Mouse (Mus musculus): ENCODE measurements around the gene Bckdk. TPM values are rescaled to one million over a fixed set of nuclear protein-coding genes. Genes with fewer than 3 reads are reported as not detected.
A peak's percentile ranks its signal among the peaks of the same experiment; 100 is the strongest.
"Not testable (repeated sequence)": the region's sequence is repeated elsewhere in the genome, so short reads cannot be mapped to it uniquely, and the experiment has no call there.

The Bckdk gene
- polyA plus RNA-seq, 1 experiment, result 71.8 TPM

DNA sequence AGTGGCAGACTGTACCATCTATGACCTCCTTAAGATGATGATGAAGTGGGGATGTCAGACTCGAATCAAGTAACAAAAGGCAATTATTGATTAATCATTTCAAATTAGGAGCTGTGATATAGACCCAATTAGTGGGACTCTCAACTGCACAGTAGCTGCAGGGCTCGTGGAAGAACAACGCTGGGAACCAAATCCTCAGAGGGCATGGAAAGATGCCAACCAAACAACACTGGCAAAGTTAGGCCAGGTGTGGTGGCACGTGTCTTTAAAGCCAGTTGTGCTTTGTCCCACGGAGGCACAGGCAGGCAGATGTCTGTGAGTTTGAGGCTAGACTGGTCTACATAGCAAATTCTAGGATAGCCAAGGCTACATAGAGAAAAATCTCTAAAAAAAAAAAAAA lies 26.8 kb downstream of the Bckdk start:
- DNase-seq (ENCODE audit: low spot score), result no peak

DNA sequence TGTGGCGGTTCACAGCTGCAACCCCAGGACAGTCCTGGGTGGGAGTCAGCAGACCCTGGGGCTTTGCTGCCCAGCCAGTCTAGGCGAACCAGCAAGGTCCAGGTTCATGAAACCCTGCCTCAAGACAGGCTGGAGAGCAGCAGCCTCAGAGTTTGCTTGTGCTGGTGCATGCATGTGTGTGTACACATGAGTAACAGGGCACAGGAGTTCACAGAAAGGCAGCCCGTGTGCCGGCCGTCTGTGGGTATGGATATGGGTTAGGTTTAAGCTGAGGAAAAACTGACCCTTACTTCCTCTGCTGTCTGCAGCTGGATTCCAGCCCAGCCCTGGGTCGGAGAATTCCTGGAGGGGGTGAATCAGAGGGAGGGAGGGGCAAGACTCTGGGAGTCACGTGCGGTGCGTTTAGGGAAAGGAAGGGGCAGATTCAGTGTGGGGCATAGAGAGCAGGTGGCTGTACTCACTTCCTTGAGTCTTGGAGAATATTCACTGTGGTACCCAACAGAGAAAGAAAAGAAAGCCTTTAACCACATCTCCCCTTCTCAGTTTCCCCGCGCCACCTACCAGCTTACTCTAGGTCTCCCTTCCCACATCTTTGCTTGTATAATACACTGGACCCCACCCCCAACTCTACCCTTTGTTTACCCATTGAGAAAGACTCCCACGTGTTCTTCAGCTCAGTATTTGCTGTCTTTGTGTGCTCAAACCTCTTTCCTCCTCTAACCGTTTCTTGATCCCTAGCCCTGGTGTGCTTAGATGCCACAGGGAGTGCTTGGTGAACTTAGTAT lies 27.7 kb downstream of the Bckdk start:
- DNase-seq (ENCODE audit: low spot score), result no peak

DNA sequence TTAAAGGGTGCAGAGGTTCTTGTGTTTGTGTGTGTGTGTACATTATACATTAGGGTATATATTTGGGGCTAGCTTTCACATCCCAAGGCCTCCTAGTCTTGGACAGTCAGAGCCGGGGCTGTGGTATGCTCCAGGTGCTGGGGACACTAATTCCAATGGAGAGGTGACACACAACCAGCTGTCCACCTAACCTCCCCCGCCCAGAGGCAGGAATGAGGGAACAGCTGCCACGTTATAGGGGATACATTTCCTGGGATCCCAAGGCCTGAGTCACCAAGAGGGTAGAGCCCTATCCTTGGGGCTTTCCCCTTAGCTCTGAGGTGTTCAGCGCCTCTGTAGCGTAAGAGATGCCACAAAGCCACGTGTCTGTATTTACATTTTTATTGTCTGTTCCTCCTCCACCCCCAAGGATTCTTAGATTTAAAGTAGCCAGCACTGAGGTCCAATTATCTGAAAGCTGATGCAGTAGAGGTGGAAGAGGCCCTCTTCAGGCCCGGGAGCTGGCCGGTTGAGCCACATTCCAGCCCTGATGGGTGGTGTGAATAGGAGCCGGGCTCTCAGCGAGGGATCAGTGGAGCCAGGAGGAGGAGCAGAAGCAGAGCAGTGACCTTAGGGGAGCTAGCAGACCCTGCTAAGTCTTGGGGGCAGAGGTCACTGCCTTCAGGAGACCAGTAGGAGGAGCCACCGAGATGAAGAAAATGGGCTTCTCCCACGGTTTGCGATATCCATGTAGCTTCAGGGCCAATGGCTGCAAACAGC lies 28.6 kb downstream of the Bckdk start:
- DNase-seq (ENCODE audit: low spot score), result no peak

DNA sequence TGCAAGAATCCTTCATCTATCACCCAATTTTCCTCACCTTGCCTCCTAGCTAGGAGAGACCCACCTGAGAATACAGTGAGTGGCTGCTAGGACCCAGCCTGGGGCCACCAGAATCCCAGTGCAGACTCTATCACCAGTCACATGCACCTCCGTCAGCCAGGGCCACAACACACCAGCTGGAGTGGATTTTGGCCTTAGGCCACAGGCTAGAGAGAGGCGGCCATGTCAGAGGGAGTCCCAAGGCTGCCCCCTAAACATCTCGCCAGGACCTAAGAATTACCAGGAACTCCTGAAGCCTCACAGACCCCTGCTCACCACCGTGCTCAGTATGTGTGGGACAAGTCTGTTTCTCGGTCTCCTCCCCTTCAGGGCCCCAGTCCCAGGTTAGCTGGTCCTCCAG lies 30.2 kb downstream of the Bckdk start:
- no peak for DNase-seq (ENCODE audit: low spot score)

- peak; percentile 90 for DNase-seq (ENCODE audit: low spot score)
Measured at GRCm38 (mm10) chr7:127935028-127935722, 31.3 kb downstream of the Bckdk start.

- DNase-seq (ENCODE audit: low spot score), result no peak
Measured at GRCm38 (mm10) chr7:127935748-127936159, 31.9 kb downstream of the Bckdk start.

GRCm38 (mm10) chr7:127936216-127936884 lies 32.5 kb downstream of the Bckdk start:
- no peak for DNase-seq (ENCODE audit: low spot score)

GRCm38 (mm10) chr7:127942097-127942496 lies 38.2 kb downstream of the Bckdk start:
- DNase-seq (ENCODE audit: low spot score), result not testable (repeated sequence)

DNA sequence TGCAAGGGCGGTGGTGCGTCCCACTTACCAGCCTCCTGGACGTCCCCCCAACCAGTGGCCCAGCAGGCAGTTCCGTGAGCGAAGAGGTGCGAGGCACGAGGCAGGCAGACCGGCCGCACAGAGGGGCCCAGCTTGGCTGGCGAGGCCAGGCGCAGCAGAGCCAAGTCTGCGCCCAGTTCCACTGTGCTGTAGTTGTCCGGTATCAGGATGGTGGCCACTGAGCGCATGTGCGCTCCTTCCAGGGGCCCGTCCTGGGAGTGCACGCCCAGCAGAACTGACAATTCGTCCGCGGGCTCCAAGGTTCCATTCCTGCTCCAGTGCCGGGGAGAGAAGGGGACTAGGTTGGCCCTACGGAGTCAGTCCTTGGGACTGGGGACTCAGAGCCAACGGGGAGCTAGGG lies 40.7 kb downstream of the Bckdk start:
- no peak for DNase-seq (ENCODE audit: low spot score)

GRCm38 (mm10) chr7:127946470-127947023 lies 42.7 kb downstream of the Bckdk start, which contains the start of gene Prss36:
Gene Prss36, minus strand, starts transcription at chr7:127946725.
- DNase-seq (ENCODE audit: low spot score), result no peak

- no peak for DNase-seq (ENCODE audit: low spot score)
Measured at GRCm38 (mm10) chr7:127952864-127953581, 49.1 kb downstream of the Bckdk start.

- no peak for DNase-seq (ENCODE audit: low spot score)
Measured at GRCm38 (mm10) chr7:127959364-127959763, 55.5 kb downstream of the Bckdk start.

Other genes with a start within 250 kb of the Bckdk start
- gene Bcl7c, start 195.1 kb upstream of the Bckdk start, polyA plus RNA-seq (2012; rRNA removed), result 26.0 and 30.3 TPM in 2 replicates
- 11.0 and 13.7 TPM in 2 replicates for gene Ctf1, start 191.3 kb upstream of the Bckdk start, polyA plus RNA-seq (2012; rRNA removed)
- gene Ctf2, start 171.9 kb upstream of the Bckdk start, polyA plus RNA-seq (2012; rRNA removed), result not detected in 2 replicates
- 14.5 and 15.5 TPM in 2 replicates for gene Fbxl19, start 159.5 kb upstream of the Bckdk start, polyA plus RNA-seq (2012; rRNA removed)
- gene Orai3, start 134.3 kb upstream of the Bckdk start, polyA plus RNA-seq (2012; rRNA removed), result 36.0 and 42.3 TPM in 2 replicates
- gene Setd1a, start 127.4 kb upstream of the Bckdk start, polyA plus RNA-seq (2012; rRNA removed), result 4.8 and 13.9 TPM in 2 replicates
- 0.21 TPM in 1 of 2 replicates, not detected in the other for gene Gm49388, start 118.5 kb upstream of the Bckdk start, polyA plus RNA-seq (2012; rRNA removed)
- 65.7 and 77.6 TPM in 2 replicates for gene Hsd3b7, start 103.5 kb upstream of the Bckdk start, polyA plus RNA-seq (2012; rRNA removed)
- gene Stx4a, start 79.8 kb upstream of the Bckdk start, polyA plus RNA-seq (2012; rRNA removed), result 161 and 178 TPM in 2 replicates
- 6.4 and 6.9 TPM in 2 replicates for gene Stx1b, start 79.5 kb upstream of the Bckdk start, polyA plus RNA-seq (2012; rRNA removed)
- gene Zfp646, start 27.9 kb upstream of the Bckdk start, polyA plus RNA-seq (2012; rRNA removed), result 12.2 and 15.6 TPM in 2 replicates
- 2.9 and 4.1 TPM in 2 replicates for gene Zfp668, start 27.3 kb upstream of the Bckdk start, polyA plus RNA-seq (2012; rRNA removed)
- gene Prss53, start 13.1 kb upstream of the Bckdk start, polyA plus RNA-seq (2012; rRNA removed), result 2.9 and 3.9 TPM in 2 replicates
- gene Gm21974, start 8.6 kb upstream of the Bckdk start, polyA plus RNA-seq (2012; rRNA removed), result not detected in 2 replicates
- 204 and 211 TPM in 2 replicates for gene Vkorc1, start 8.5 kb upstream of the Bckdk start, polyA plus RNA-seq (2012; rRNA removed)
- 27.2 and 31.9 TPM in 2 replicates for gene Kat8, start 8.4 kb downstream of the Bckdk start, polyA plus RNA-seq (2012; rRNA removed)
- 54.6 and 66.0 TPM in 2 replicates for gene Prss8, start 26.0 kb downstream of the Bckdk start, polyA plus RNA-seq (2012; rRNA removed)
- gene Prss36, start 42.6 kb downstream of the Bckdk start, polyA plus RNA-seq (2012; rRNA removed), result 10.2 and 13.5 TPM in 2 replicates
- gene Fus, start 63.4 kb downstream of the Bckdk start, polyA plus RNA-seq (2012; rRNA removed), result 388 and 390 TPM in 2 replicates
- gene Pycard, start 89.8 kb downstream of the Bckdk start, polyA plus RNA-seq (2012; rRNA removed), result 57.9 and 68.3 TPM in 2 replicates
- gene Trim72, start 99.9 kb downstream of the Bckdk start, polyA plus RNA-seq (2012; rRNA removed), result 0.78 and 0.91 TPM in 2 replicates
- 7.9 and 9.1 TPM in 2 replicates for gene Itgam, start 158.6 kb downstream of the Bckdk start, polyA plus RNA-seq (2012; rRNA removed)
- 0.04 TPM in 1 of 2 replicates, not detected in the other for gene Gm49368, start 158.6 kb downstream of the Bckdk start, polyA plus RNA-seq (2012; rRNA removed)
- gene Itgax, start 225.5 kb downstream of the Bckdk start, polyA plus RNA-seq (2012; rRNA removed), result 3.4 and 3.8 TPM in 2 replicates